Mouse (Mus musculus) lung, adult 2 months (tissue): ENCODE measurements around the gene Mrpl22. TPM values are rescaled to one million over a fixed set of nuclear protein-coding genes. Genes with fewer than 3 reads are reported as not detected.
"Not testable (repeated sequence)": the region's sequence is repeated elsewhere in the genome, so short reads cannot be mapped to it uniquely, and the experiment has no call there.

ENCODE experiments used
- DNase-seq: peaks from one replicate; pipeline ENCODE4 v3.0.0; 2022
- H3K4me1 ChIP-seq: fragments of 200-500 bp; 2 replicates; pipeline ENCODE4 v1.6.1; 2011; ENCODE audit warnings: low read length; ENCODE audit not compliant: control insufficient read depth, insufficient read depth
- H3K4me3 ChIP-seq: fragments of 200-500 bp; replicated peaks from 2 replicates; pipeline ENCODE3; 2011; ENCODE audit warnings: low read depth, mild to moderate bottlenecking, control low read depth, low read length; ENCODE audit errors: extremely low read depth
- CTCF ChIP-seq: fragments of 200-500 bp; IDR thresholded peaks from 2 replicates; pipeline ENCODE4 v1.5.1; 2011; ENCODE audit warnings: mild to moderate bottlenecking, low read length, control low read depth; ENCODE audit not compliant: insufficient read depth
- POLR2A ChIP-seq: fragments of 200-500 bp; IDR thresholded peaks from 2 replicates; pipeline ENCODE4 v1.6.1; 2011; ENCODE audit warnings: low read depth, mild to moderate bottlenecking, control low read depth, low read length, borderline replicate concordance; ENCODE audit errors: extremely low read depth
- WGBS: fragments of 180-500 bp; shearing (Covaris S2); methylation state at CpG from one replicate; pipeline ENCODE4 v1.1.7; 2018; 5-methylcytosine and 5-hydroxymethylcytosine counted together
- polyA plus RNA-seq: library from polyadenylated mRNA; depleted of rRNA; stranded (reverse); fragments of >200 nt; gene quantifications from 2 replicates; pipeline ENCODE4 v1.2.3, GENCODE M21; 2012

Gene Mrpl22
- polyA plus RNA-seq, 1 experiment = 22.6 TPM

- WGBS = 78% methylated on average over 12 of the region's 12 CpGs
- no peaks in the 10 kb centered on the region; the same call in 1 of the 2 replicates for H3K4me1 ChIP-seq
- no peak for DNase-seq
- no peak overlapping the region for H3K4me3 ChIP-seq
- TF ChIP-seq CTCF = no peak
- TF ChIP-seq POLR2A = no peak
These were observed 29.6 kb downstream of the Mrpl22 start for GRCm38 (mm10) chr11:58201052-58201451.

- DNase-seq = no peak
- TF ChIP-seq POLR2A = no peak
- no peak for TF ChIP-seq CTCF
- WGBS = 75% methylated on average over 1 of the region's 1 CpGs
- H3K4me1 ChIP-seq = peaks cover 2% of the 10 kb centered on the region; the same call in 1 of the 2 replicates
- no peak overlapping the region for H3K4me3 ChIP-seq
These were observed 38.9 kb downstream of the Mrpl22 start for GRCm38 (mm10) chr11:58210321-58210886.

GRCm38 (mm10) chr11:58211062-58211681 lies 39.7 kb downstream of the Mrpl22 start:
- WGBS = 27% methylated on average over 9 of the region's 9 CpGs
- DNase-seq = no peak
- no peak for TF ChIP-seq POLR2A
- no peak for TF ChIP-seq CTCF
- H3K4me3 ChIP-seq = no peak overlapping the region
- peaks cover 5% of the 10 kb centered on the region; the same call in 1 of the 2 replicates for H3K4me1 ChIP-seq

GRCm38 (mm10) chr11:58211682-58212067 lies 40.2 kb downstream of the Mrpl22 start:
- Histone ChIP-seq H3K4me3 (no peak overlapping the region), H3K4me1 (peaks cover 8% of the 10 kb centered on the region; the same call in 1 of the 2 replicates)
- DNase-seq = no peak
- TF ChIP-seq CTCF (no peak), POLR2A (no peak)
- WGBS = 52% methylated on average over 2 of the region's 2 CpGs

GRCm38 (mm10) chr11:58213673-58214342 lies 42.3 kb downstream of the Mrpl22 start:
- no peak for DNase-seq
- 64% methylated on average over 7 of the region's 7 CpGs for WGBS
- no peak overlapping the region for H3K4me3 ChIP-seq
- TF ChIP-seq CTCF (no peak), POLR2A (no peak)
- H3K4me1 ChIP-seq = peaks cover 8% of the 10 kb centered on the region; the same call in 1 of the 2 replicates

- TF ChIP-seq CTCF (no peak), POLR2A (peak; percentile 38; the same call in 1 of the 2 replicates)
- Histone ChIP-seq H3K4me1 (peaks cover 8% of the 10 kb centered on the region; the same call in 1 of the 2 replicates), H3K4me3 (peak overlapping the region; percentile 81)
- 19% methylated on average over 17 of the region's 17 CpGs for WGBS
- peak; percentile 88 for DNase-seq
These were observed 43.1 kb downstream of the Mrpl22 start for GRCm38 (mm10) chr11:58214391-58215048.

- not testable (repeated sequence) for DNase-seq, H3K4me1 ChIP-seq
- WGBS = 0% methylated on average over 2 of the region's 3 CpGs
- peak overlapping the region; percentile 45 for H3K4me3 ChIP-seq
These were observed 43.6 kb downstream of the Mrpl22 start for GRCm38 (mm10) chr11:58215049-58215430.

GRCm38 (mm10) chr11:58215814-58216213 lies 44.4 kb downstream of the Mrpl22 start:
- WGBS = 33% methylated on average over 5 of the region's 5 CpGs
- Histone ChIP-seq H3K4me1 (peaks cover 8% of the 10 kb centered on the region; the same call in 1 of the 2 replicates), H3K4me3 (peak overlapping the region; percentile 60)
- no peak for DNase-seq
- TF ChIP-seq CTCF (no peak), POLR2A (no peak)

GRCm38 (mm10) chr11:58216823-58217222 lies 45.4 kb downstream of the Mrpl22 start:
- Histone ChIP-seq H3K4me3 (no peak overlapping the region), H3K4me1 (peaks cover 6% of the 10 kb centered on the region; the same call in 1 of the 2 replicates)
- no peak for DNase-seq
- TF ChIP-seq CTCF = no peak
- TF ChIP-seq POLR2A = no peak
- 72% methylated on average over 6 of the region's 6 CpGs for WGBS
